Mouse (Mus musculus): ENCODE measurements around the gene Kcnab1. TPM values are rescaled to one million over a fixed set of nuclear protein-coding genes. Genes with fewer than 3 reads are reported as not detected.

The Kcnab1 gene
- polyA plus RNA-seq, 1 experiment from 2014 or later, result 0.18 TPM

DNA sequence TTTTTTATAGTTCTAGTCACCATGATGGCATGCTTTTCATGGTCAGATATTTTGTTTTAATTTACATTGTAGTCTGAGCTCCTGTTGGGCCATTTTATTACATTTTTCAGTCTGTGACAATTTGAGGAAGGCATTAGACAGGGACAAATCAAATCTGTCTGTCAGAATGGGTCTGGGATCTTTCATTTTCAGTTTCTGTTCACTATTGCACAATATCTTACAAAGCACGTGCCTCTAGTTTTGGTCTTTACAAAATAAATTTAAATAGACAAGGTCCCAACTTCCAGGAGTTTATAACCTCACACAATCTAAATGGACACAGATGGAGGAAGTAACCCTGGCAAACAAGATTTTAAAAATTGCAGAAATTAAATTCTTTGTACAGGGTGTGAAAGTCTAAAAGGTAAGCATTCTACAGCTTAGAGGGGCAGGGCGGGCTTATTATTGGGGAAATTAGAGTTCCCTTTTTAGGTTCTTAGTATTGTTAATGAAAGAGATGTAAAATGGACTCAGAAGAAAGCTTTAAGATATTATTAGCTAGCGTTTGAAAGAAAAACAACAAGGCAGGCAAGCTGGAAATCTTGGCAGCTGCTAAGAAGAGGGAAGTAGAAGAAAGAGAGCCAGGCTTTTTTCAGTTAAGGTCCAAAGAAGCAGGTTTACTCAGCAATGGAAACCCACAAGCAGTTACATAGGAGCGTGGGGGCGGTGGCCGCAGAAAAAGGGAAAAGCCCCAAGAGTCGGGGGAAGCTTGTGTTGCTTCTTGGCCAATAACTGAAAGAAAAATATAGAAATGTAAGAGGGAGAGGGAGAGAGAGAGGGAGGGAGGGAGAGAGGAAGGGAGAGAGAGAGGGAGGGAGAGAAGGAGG lies 78.9 kb downstream of the Kcnab1 start:
- DNase-seq, result no peak

DNA sequence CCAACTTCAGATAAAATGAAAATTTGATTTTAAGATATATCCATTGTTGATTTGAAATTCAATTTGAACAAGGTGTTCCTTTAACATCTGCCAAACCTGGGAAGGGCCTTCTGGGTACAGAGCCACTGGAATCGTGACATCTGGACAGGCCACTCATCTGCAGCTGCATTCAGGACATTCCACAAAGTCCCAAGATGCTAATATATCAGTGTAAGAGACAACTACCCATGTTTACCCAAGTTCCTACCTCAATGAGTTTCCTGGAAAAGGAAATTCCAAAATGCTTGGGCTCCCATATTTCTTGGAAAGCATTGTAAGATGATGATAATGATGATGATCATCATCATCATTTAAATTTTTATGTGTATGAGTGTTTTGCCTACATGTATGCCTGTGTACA lies 91.4 kb downstream of the Kcnab1 start:
- Histone ChIP-seq H3K9me3 (ENCODE audit: low read length) (no peaks in the 10 kb centered on the region), H3K27me3 (ENCODE audit: insufficient read depth, low read length) (no peaks in the 10 kb centered on the region), H3K4me1 (ENCODE audit: insufficient read depth) (no peaks in the 10 kb centered on the region), H3K27ac (ENCODE audit: low read depth) (no peak overlapping the region), H3K4me2 (ENCODE audit: low read depth, low read length) (no peak overlapping the region), H3K4me3 (ENCODE audit: low read depth, low read length) (no peak overlapping the region), H3K9ac (replicated peaks) (no peak overlapping the region), H3K36me3 (replicated peaks; ENCODE audit: insufficient read depth, low read length) (no peaks in the 10 kb centered on the region)
- TF ChIP-seq CTCF (IDR thresholded peaks at IDR 0.05; ENCODE audit: low read depth), result no peak
- TF ChIP-seq EP300 (IDR thresholded peaks at IDR 0.05; ENCODE audit: low read depth), result no peak
- DNase-seq (no peak), ATAC-seq (no peak)
- 74% methylated on average over 1 of the region's 1 CpGs for WGBS (ENCODE audit: insufficient replicate concordance)

More for the DNA sequence above, 78.9 kb downstream of the Kcnab1 start:
- no peak for ATAC-seq
- Histone ChIP-seq H3K4me2 (ENCODE audit: low read depth, low read length) (no peak overlapping the region), H3K9me3 (ENCODE audit: low read length) (no peaks in the 10 kb centered on the region), H3K27ac (ENCODE audit: low read depth) (no peak overlapping the region), H3K27me3 (ENCODE audit: insufficient read depth, low read length) (no peaks in the 10 kb centered on the region), H3K36me3 (replicated peaks; ENCODE audit: insufficient read depth, low read length) (no peaks in the 10 kb centered on the region), H3K4me3 (ENCODE audit: low read depth, low read length) (no peak overlapping the region), H3K4me1 (ENCODE audit: insufficient read depth) (no peaks in the 10 kb centered on the region), H3K9ac (replicated peaks) (no peak overlapping the region)
- WGBS (ENCODE audit: insufficient replicate concordance), result 33% methylated on average over 7 of the region's 7 CpGs
- TF ChIP-seq CTCF (IDR thresholded peaks at IDR 0.05; ENCODE audit: low read depth) (no peak), EP300 (IDR thresholded peaks at IDR 0.05; ENCODE audit: low read depth) (no peak)

DNA sequence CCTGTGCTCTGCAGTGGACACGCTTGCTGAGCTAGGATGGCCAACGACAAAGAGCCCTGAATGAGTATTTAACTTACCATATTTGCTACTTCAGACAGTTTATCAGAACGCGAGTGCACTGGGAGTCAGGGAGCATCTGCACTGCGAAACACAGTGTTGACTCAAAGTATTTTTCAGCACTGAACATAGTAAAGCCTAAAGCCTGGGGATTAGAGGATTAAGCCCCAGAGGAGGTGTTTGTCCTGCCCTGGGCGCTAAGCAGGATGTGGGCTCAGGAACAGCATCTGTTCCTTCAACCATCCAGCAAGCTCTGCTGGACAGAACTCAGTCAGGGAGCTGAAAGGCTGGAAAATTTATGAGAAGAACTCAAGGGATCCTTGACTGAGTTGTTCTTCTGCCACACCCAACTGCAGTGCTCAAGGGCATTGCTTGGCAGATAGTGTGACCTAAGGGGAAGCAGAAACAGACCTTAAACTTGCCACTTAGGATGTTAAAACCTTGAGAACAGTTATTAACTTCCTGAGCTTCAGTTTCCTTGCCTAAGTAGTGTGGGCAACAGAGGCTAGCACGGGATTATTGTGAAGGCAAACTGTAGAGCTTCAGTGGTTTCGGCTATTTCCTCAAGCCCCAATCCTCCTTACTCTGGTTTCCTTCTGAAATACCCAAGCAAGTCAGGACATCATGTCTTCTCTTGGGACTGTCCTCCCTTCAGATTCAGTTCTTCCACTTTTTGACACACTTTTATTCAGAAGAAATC lies 94.4 kb downstream of the Kcnab1 start:
- TF ChIP-seq EP300 (IDR thresholded peaks at IDR 0.05; ENCODE audit: low read depth), result no peak
- Histone ChIP-seq H3K4me3 (ENCODE audit: low read depth, low read length) (no peak overlapping the region), H3K4me1 (ENCODE audit: insufficient read depth) (no peaks in the 10 kb centered on the region), H3K27me3 (ENCODE audit: insufficient read depth, low read length) (no peaks in the 10 kb centered on the region), H3K9me3 (ENCODE audit: low read length) (no peaks in the 10 kb centered on the region), H3K4me2 (ENCODE audit: low read depth, low read length) (no peak overlapping the region), H3K36me3 (replicated peaks; ENCODE audit: insufficient read depth, low read length) (no peaks in the 10 kb centered on the region), H3K27ac (ENCODE audit: low read depth) (no peak overlapping the region), H3K9ac (replicated peaks) (no peak overlapping the region)
- DNase-seq, result no peak
- 53% methylated on average over 8 of the region's 8 CpGs for WGBS (ENCODE audit: insufficient replicate concordance)
- ATAC-seq, result no peak

- Histone ChIP-seq H3K27ac (ENCODE audit: low read depth) (no peak overlapping the region), H3K27me3 (ENCODE audit: insufficient read depth, low read length) (no peaks in the 10 kb centered on the region), H3K9me3 (ENCODE audit: low read length) (no peaks in the 10 kb centered on the region), H3K9ac (replicated peaks) (no peak overlapping the region), H3K4me3 (ENCODE audit: low read depth, low read length) (no peak overlapping the region), H3K36me3 (replicated peaks; ENCODE audit: insufficient read depth, low read length) (no peaks in the 10 kb centered on the region), H3K4me2 (ENCODE audit: low read depth, low read length) (no peak overlapping the region), H3K4me1 (ENCODE audit: insufficient read depth) (no peaks in the 10 kb centered on the region)
- ATAC-seq (no peak), DNase-seq (no peak)
- 80% methylated on average over 6 of the region's 6 CpGs for WGBS (ENCODE audit: insufficient replicate concordance)
- TF ChIP-seq EP300 (IDR thresholded peaks at IDR 0.05; ENCODE audit: low read depth) (no peak), CTCF (IDR thresholded peaks at IDR 0.05; ENCODE audit: low read depth) (no peak)
Observed at GRCm38 (mm10) chr3:65204356-65205075, 95.3 kb downstream of the Kcnab1 start.

DNA sequence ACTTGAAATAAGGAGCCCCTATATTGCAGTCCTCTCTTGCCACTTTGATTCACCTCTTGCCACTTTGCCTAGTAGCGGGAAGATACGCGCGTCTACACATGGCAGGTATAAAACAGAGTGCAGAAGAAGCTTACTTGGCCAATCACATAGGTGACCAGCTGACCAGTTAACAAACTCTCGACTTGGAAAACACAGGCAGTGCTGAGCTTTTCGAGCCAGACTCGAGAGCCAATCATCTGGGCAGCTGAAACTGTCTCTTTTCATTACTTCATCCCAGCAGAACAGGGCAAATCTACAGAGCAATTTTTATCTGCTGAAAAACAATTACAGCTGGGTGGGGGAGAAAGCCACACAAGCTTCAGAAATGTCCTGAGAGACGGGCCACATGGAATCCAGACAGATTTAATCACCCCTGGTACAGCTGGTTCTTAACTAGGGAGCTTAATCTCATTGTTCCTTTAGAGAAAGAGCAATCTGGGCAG lies 96.4 kb downstream of the Kcnab1 start:
- no peak overlapping the region for H3K4me2 ChIP-seq (ENCODE audit: low read depth, low read length)
- no peak for ATAC-seq
- DNase-seq, result no peak
- H3K4me1 ChIP-seq (ENCODE audit: insufficient read depth), result no peaks in the 10 kb centered on the region
- no peak overlapping the region for H3K4me3 ChIP-seq (ENCODE audit: low read depth, low read length)
- 75% methylated on average over 8 of the region's 8 CpGs for WGBS (ENCODE audit: insufficient replicate concordance)
- H3K27me3 ChIP-seq (ENCODE audit: insufficient read depth, low read length), result no peaks in the 10 kb centered on the region
- H3K9ac ChIP-seq (replicated peaks), result no peak overlapping the region
- H3K27ac ChIP-seq (ENCODE audit: low read depth), result no peak overlapping the region
- no peaks in the 10 kb centered on the region for H3K36me3 ChIP-seq (replicated peaks; ENCODE audit: insufficient read depth, low read length)
- TF ChIP-seq CTCF (IDR thresholded peaks at IDR 0.05; ENCODE audit: low read depth) (no peak), EP300 (IDR thresholded peaks at IDR 0.05; ENCODE audit: low read depth) (no peak)
- no peaks in the 10 kb centered on the region for H3K9me3 ChIP-seq (ENCODE audit: low read length)

GRCm38 (mm10) chr3:65213725-65214124 lies 104.5 kb downstream of the Kcnab1 start:
- Histone ChIP-seq H3K36me3 (replicated peaks; ENCODE audit: insufficient read depth, low read length) (no peaks in the 10 kb centered on the region), H3K9me3 (ENCODE audit: low read length) (no peaks in the 10 kb centered on the region), H3K4me2 (ENCODE audit: low read depth, low read length) (no peak overlapping the region), H3K4me3 (ENCODE audit: low read depth, low read length) (no peak overlapping the region), H3K9ac (replicated peaks) (no peak overlapping the region), H3K27me3 (ENCODE audit: insufficient read depth, low read length) (no peaks in the 10 kb centered on the region), H3K4me1 (ENCODE audit: insufficient read depth) (no peaks in the 10 kb centered on the region), H3K27ac (ENCODE audit: low read depth) (no peak overlapping the region)
- ATAC-seq (no peak), DNase-seq (no peak)
- 59% methylated on average over 2 of the region's 2 CpGs for WGBS (ENCODE audit: insufficient replicate concordance)
- TF ChIP-seq CTCF (IDR thresholded peaks at IDR 0.05; ENCODE audit: low read depth) (no peak), EP300 (IDR thresholded peaks at IDR 0.05; ENCODE audit: low read depth) (no peak)

Data from liver, postnatal 0 days (tissue).